Mouse (Mus musculus) heart, embryonic 15.5 days (tissue): ENCODE measurements around the gene Adgrg1. TPM values are rescaled to one million over a fixed set of nuclear protein-coding genes. Genes with fewer than 3 reads are reported as not detected.

Source experiments
- ATAC-seq: fragments of 200-750 bp; cut with Nextera tagmentation; replicated peaks from 2 replicates; pipeline ENCODE4 v1.8.0; 2017; ENCODE audit warnings: low read depth, moderate TSS enrichment; ENCODE audit not compliant: insufficient number of reproducible peaks, insufficient read depth, low FRiP score
- H3K27ac ChIP-seq: fragments of 300-500 bp; sonication (generic); 2 replicates; pipeline ENCODE4 v1.5.1; 2015; ENCODE audit warnings: mild to moderate bottlenecking, inconsistent platforms
- H3K27me3 ChIP-seq: fragments of 300-500 bp; sonication (generic); 2 replicates; pipeline ENCODE4 v1.6.1; 2015; ENCODE audit warnings: inconsistent platforms
- H3K36me3 ChIP-seq: fragments of 300-500 bp; sonication (generic); 2 replicates; pipeline ENCODE4 v1.6.1; 2015; ENCODE audit warnings: mild to moderate bottlenecking, inconsistent platforms
- H3K4me1 ChIP-seq: fragments of 300-500 bp; sonication (generic); replicated peaks from 2 replicates; pipeline ENCODE4 v1.6.1; 2015; ENCODE audit warnings: inconsistent platforms
- H3K4me2 ChIP-seq: fragments of 300-500 bp; sonication (generic); 2 replicates; pipeline ENCODE4 v1.6.1; 2015; ENCODE audit warnings: inconsistent platforms, mild to moderate bottlenecking, moderate library complexity
- H3K4me3 ChIP-seq: fragments of 300-500 bp; sonication (generic); 2 replicates; pipeline ENCODE4 v1.5.1; 2015; ENCODE audit warnings: mild to moderate bottlenecking, inconsistent platforms
- H3K9ac ChIP-seq: fragments of 300-500 bp; sonication (generic); 2 replicates; pipeline ENCODE4 v1.6.1; 2015; ENCODE audit warnings: mild to moderate bottlenecking, inconsistent platforms
- H3K9me3 ChIP-seq: fragments of 300-500 bp; sonication (generic); replicated peaks from 2 replicates; pipeline ENCODE4 v1.6.1; 2016; ENCODE audit warnings: inconsistent platforms
- WGBS: fragments of 180-500 bp; shearing (Covaris S2); methylation state at CpG from one replicate; pipeline ENCODE4 v1.1.7; 2015; ENCODE audit warnings: mixed read lengths; 5-methylcytosine and 5-hydroxymethylcytosine counted together
- polyA plus RNA-seq: library from polyadenylated mRNA; unstranded; fragments of >200 nt; fragmentation: Nextera tagmentation; extraction: Ambion mirVana; gene quantifications from 2 replicates; pipeline ENCODE4 v1.2.1, GENCODE M21; 2015

The Adgrg1 gene
- polyA plus RNA-seq, 1 experiment from 2014 or later = 4.6 TPM

- Histone ChIP-seq H3K4me3 (peak overlapping the region; percentile 25), H3K9me3 (no peaks in the 10 kb centered on the region), H3K27ac (peak overlapping the region; percentile 21; the same call in 1 of the 2 replicates), H3K9ac (no peak overlapping the region), H3K4me2 (peak overlapping the region; percentile 50), H3K27me3 (0 out of 2 replicates have a peak, but pooled peaks cover 14% of the 10 kb centered on the region), H3K36me3 (no peaks in the 10 kb centered on the region), H3K4me1 (peaks cover 33% of the 10 kb centered on the region)
- WGBS = 16% methylated on average over 17 of the region's 17 CpGs
- peak; percentile 16; the same call in 1 of the 2 replicates for ATAC-seq
Measured at GRCm38 (mm10) chr8:94976651-94977417, 2.3 kb downstream of the Adgrg1 start.

- H3K4me1 ChIP-seq = peaks cover 39% of the 10 kb centered on the region
- no peak for ATAC-seq
- H3K9me3 ChIP-seq = no peaks in the 10 kb centered on the region
- H3K4me2 ChIP-seq = peak overlapping the region; percentile 50; the same call in 1 of the 2 replicates
- H3K4me3 ChIP-seq = peak overlapping the region; percentile 25; the same call in 1 of the 2 replicates
- no peak overlapping the region for H3K27ac ChIP-seq
- no peak overlapping the region for H3K9ac ChIP-seq
- WGBS = 51% methylated on average over 9 of the region's 9 CpGs
- H3K27me3 ChIP-seq = 0 out of 2 replicates have a peak, but pooled peaks cover 14% of the 10 kb centered on the region
- no peaks in the 10 kb centered on the region for H3K36me3 ChIP-seq
Measured at GRCm38 (mm10) chr8:94978131-94978530, 3.6 kb downstream of the Adgrg1 start.

GRCm38 (mm10) chr8:94978593-94979319 lies 4.2 kb downstream of the Adgrg1 start:
- Histone ChIP-seq H3K9me3 (no peaks in the 10 kb centered on the region), H3K36me3 (no peaks in the 10 kb centered on the region), H3K4me2 (no peak overlapping the region; the same call in 1 of the 2 replicates), H3K27me3 (0 out of 2 replicates have a peak, but pooled peaks cover 14% of the 10 kb centered on the region), H3K9ac (no peak overlapping the region), H3K27ac (no peak overlapping the region), H3K4me3 (peak overlapping the region; percentile 25; the same call in 1 of the 2 replicates), H3K4me1 (peaks cover 46% of the 10 kb centered on the region)
- 66% methylated on average over 13 of the region's 13 CpGs for WGBS
- ATAC-seq = no peak

GRCm38 (mm10) chr8:94980176-94980575 lies 5.6 kb downstream of the Adgrg1 start:
- Histone ChIP-seq H3K9ac (no peak overlapping the region), H3K4me1 (peaks cover 60% of the 10 kb centered on the region), H3K4me2 (no peak overlapping the region), H3K9me3 (no peaks in the 10 kb centered on the region), H3K4me3 (no peak overlapping the region), H3K36me3 (no peaks in the 10 kb centered on the region), H3K27ac (no peak overlapping the region), H3K27me3 (0 out of 2 replicates have a peak, but pooled peaks cover 14% of the 10 kb centered on the region)
- ATAC-seq = no peak
- 84% methylated on average over 5 of the region's 5 CpGs for WGBS

GRCm38 (mm10) chr8:94980976-94981375 lies 6.4 kb downstream of the Adgrg1 start:
- Histone ChIP-seq H3K9ac (no peak overlapping the region), H3K36me3 (no peaks in the 10 kb centered on the region), H3K9me3 (no peaks in the 10 kb centered on the region), H3K27ac (no peak overlapping the region), H3K4me2 (no peak overlapping the region), H3K4me1 (peaks cover 62% of the 10 kb centered on the region), H3K27me3 (0 out of 2 replicates have a peak, but pooled peaks cover 6% of the 10 kb centered on the region), H3K4me3 (no peak overlapping the region)
- no peak for ATAC-seq
- WGBS = 47% methylated on average over 8 of the region's 8 CpGs

GRCm38 (mm10) chr8:94981848-94982247 lies 7.3 kb downstream of the Adgrg1 start:
- Histone ChIP-seq H3K27ac (no peak overlapping the region), H3K9ac (no peak overlapping the region), H3K4me3 (no peak overlapping the region), H3K4me2 (no peak overlapping the region), H3K36me3 (no peaks in the 10 kb centered on the region), H3K27me3 (0 out of 2 replicates have a peak, but pooled peaks cover 2% of the 10 kb centered on the region), H3K4me1 (peaks cover 65% of the 10 kb centered on the region), H3K9me3 (no peaks in the 10 kb centered on the region)
- no peak for ATAC-seq
- 64% methylated on average over 7 of the region's 7 CpGs for WGBS

GRCm38 (mm10) chr8:94983146-94983545 lies 8.6 kb downstream of the Adgrg1 start:
- Histone ChIP-seq H3K36me3 (no peaks in the 10 kb centered on the region), H3K4me3 (no peak overlapping the region), H3K4me1 (peaks cover 64% of the 10 kb centered on the region), H3K9me3 (no peaks in the 10 kb centered on the region), H3K4me2 (peak overlapping the region; percentile 49; the same call in 1 of the 2 replicates), H3K9ac (no peak overlapping the region), H3K27me3 (0 out of 2 replicates have a peak, but pooled peaks cover 2% of the 10 kb centered on the region), H3K27ac (no peak overlapping the region; the same call in 1 of the 2 replicates)
- no peak for ATAC-seq
- 22% methylated on average over 5 of the region's 5 CpGs for WGBS

- H3K27me3 ChIP-seq = no peaks in the 10 kb centered on the region
- peak; percentile 68 for ATAC-seq
- no peaks in the 10 kb centered on the region for H3K36me3 ChIP-seq
- no peaks in the 10 kb centered on the region for H3K9me3 ChIP-seq
- peak overlapping the region; percentile 19; the same call in 1 of the 2 replicates for H3K4me3 ChIP-seq
- H3K9ac ChIP-seq = no peak overlapping the region
- peaks cover 56% of the 10 kb centered on the region for H3K4me1 ChIP-seq
- WGBS = 11% methylated on average over 10 of the region's 10 CpGs
- H3K4me2 ChIP-seq = peak overlapping the region; percentile 49
- H3K27ac ChIP-seq = peak overlapping the region; percentile 41; the same call in 1 of the 2 replicates
Measured at GRCm38 (mm10) chr8:94983881-94984516, 9.4 kb downstream of the Adgrg1 start.

GRCm38 (mm10) chr8:94985023-94985422 lies 10.5 kb downstream of the Adgrg1 start:
- Histone ChIP-seq H3K36me3 (no peaks in the 10 kb centered on the region), H3K27me3 (no peaks in the 10 kb centered on the region), H3K27ac (no peak overlapping the region), H3K9me3 (no peaks in the 10 kb centered on the region), H3K4me1 (peaks cover 54% of the 10 kb centered on the region), H3K4me3 (peak overlapping the region; percentile 19; the same call in 1 of the 2 replicates), H3K4me2 (peak overlapping the region; percentile 49; the same call in 1 of the 2 replicates), H3K9ac (no peak overlapping the region)
- 72% methylated on average over 6 of the region's 6 CpGs for WGBS
- ATAC-seq = no peak

GRCm38 (mm10) chr8:94986676-94987075 lies 12.1 kb downstream of the Adgrg1 start:
- no peak overlapping the region for H3K9ac ChIP-seq

More at GRCm38 (mm10) chr8:94986676-94987075, 12.1 kb downstream of the Adgrg1 start:
- no peak overlapping the region for H3K27ac ChIP-seq
- peaks cover 48% of the 10 kb centered on the region for H3K4me1 ChIP-seq
- no peak for ATAC-seq
- no peaks in the 10 kb centered on the region for H3K27me3 ChIP-seq
- WGBS = 62% methylated on average over 5 of the region's 5 CpGs
- H3K9me3 ChIP-seq = no peaks in the 10 kb centered on the region
- H3K4me2 ChIP-seq = peak overlapping the region; percentile 16; the same call in 1 of the 2 replicates
- peak overlapping the region; percentile 3; the same call in 1 of the 2 replicates for H3K4me3 ChIP-seq
- H3K36me3 ChIP-seq = no peaks in the 10 kb centered on the region
